Mouse (Mus musculus) thymus, postnatal 10 days (tissue): ENCODE results near the gene Alg9.

ENCODE experiments used
- DNase-seq, 2 experiments: peaks; one replicate each; pipeline ENCODE4 v3.0.0; 2021; ENCODE audit warnings: low spot score in 2 of 2

Alg9 gene

GRCm38 (mm10) chr9:50774991-50775612, at the start of gene Alg9, which contains the start of gene 1110032A03Rik:
TSS of gene Alg9 (plus strand) at chr9:50775019.
TSS of gene 1110032A03Rik (minus strand) at chr9:50775520.
- DNase-seq: peak; percentile 79 to 87

GRCm38 (mm10) chr9:50725921-50726590, 48.8 kb upstream of the Alg9 start:
- DNase-seq: no peak

GRCm38 (mm10) chr9:50727171-50727924, 47.5 kb upstream of the Alg9 start:
- DNase-seq: no peak

GRCm38 (mm10) chr9:50727925-50728651, 46.7 kb upstream of the Alg9 start:
- DNase-seq: peak; percentile 13 to 28

- no peak for DNase-seq
Observed at GRCm38 (mm10) chr9:50729600-50729999, 45.2 kb upstream of the Alg9 start.

- DNase-seq: no peak
Observed at GRCm38 (mm10) chr9:50732560-50732959, 42.3 kb upstream of the Alg9 start.

GRCm38 (mm10) chr9:50734989-50735388, 39.8 kb upstream of the Alg9 start:
- DNase-seq: no peak

- peak; percentile 70 to 73 for DNase-seq
Observed at GRCm38 (mm10) chr9:50738914-50739870, 35.6 kb upstream of the Alg9 start, which contains the start of gene Dixdc1. TSS of gene Dixdc1 (minus strand) at chr9:50739517.

- no peak for DNase-seq
Observed at GRCm38 (mm10) chr9:50740867-50741784, 33.7 kb upstream of the Alg9 start.

GRCm38 (mm10) chr9:50742261-50742660, 32.6 kb upstream of the Alg9 start:
- DNase-seq: no peak

- DNase-seq: no peak
Observed at GRCm38 (mm10) chr9:50742744-50743143, 32.1 kb upstream of the Alg9 start.

GRCm38 (mm10) chr9:50745806-50746205, 29.0 kb upstream of the Alg9 start:
- DNase-seq: no peak

- DNase-seq: no peak
Observed at GRCm38 (mm10) chr9:50746214-50746677, 28.6 kb upstream of the Alg9 start, which contains the start of gene 2310030G06Rik. TSS of gene 2310030G06Rik (minus strand) at chr9:50746536.

- no peak for DNase-seq
Observed at GRCm38 (mm10) chr9:50750706-50751105, 24.1 kb upstream of the Alg9 start.

GRCm38 (mm10) chr9:50751323-50751722, 23.5 kb upstream of the Alg9 start, which contains the start of gene Cryab:
TSS of gene Cryab (plus strand) at chr9:50751325.
- DNase-seq: no peak

GRCm38 (mm10) chr9:50752054-50752602, 22.7 kb upstream of the Alg9 start, which contains the start of gene Hspb2:
TSS of gene Hspb2 (minus strand) at chr9:50752354.
- no peak for DNase-seq

GRCm38 (mm10) chr9:50752784-50753615, 21.8 kb upstream of the Alg9 start:
- DNase-seq: no peak

GRCm38 (mm10) chr9:50753947-50754346, 20.9 kb upstream of the Alg9 start:
- DNase-seq: no peak
